Mouse (Mus musculus) heart, postnatal 0 days (tissue): Measurements from ENCODE around the gene S100a6. TPM values are rescaled to one million over a fixed set of nuclear protein-coding genes. Genes with fewer than 3 reads are reported as not detected.

Experiments used
- ATAC-seq: fragments of 200-750 bp; cut with Nextera tagmentation; 2 replicates; pipeline ENCODE4 v1.8.0; 2017; ENCODE audit warnings: low read depth, moderate number of reproducible peaks, moderate library complexity; ENCODE audit not compliant: insufficient read depth
- DNase-seq: peaks from one replicate; pipeline ENCODE4 v3.0.0-alpha.2; 2016; ENCODE audit warnings: low spot score
- H3K27ac ChIP-seq: fragments of 300-500 bp; sonication (generic); 2 replicates; pipeline ENCODE4 v1.5.1; 2014; ENCODE audit warnings: low read depth, mild to moderate bottlenecking
- H3K27me3 ChIP-seq: fragments of 300-500 bp; sonication (generic); 2 replicates; pipeline ENCODE4 v1.6.1; 2014; ENCODE audit warnings: low read length, mixed read lengths; ENCODE audit not compliant: control insufficient read depth, insufficient read depth
- H3K36me3 ChIP-seq: fragments of 300-500 bp; sonication (generic); replicated peaks from 2 replicates; pipeline ENCODE4 v1.6.1; 2014; ENCODE audit warnings: low read length, mixed read lengths; ENCODE audit not compliant: control insufficient read depth, insufficient read depth
- H3K4me1 ChIP-seq: fragments of 300-500 bp; sonication (generic); 2 replicates; pipeline ENCODE4 v1.6.1; 2014; ENCODE audit warnings: antibody characterized with exemption; ENCODE audit not compliant: control insufficient read depth, insufficient read depth
- H3K4me2 ChIP-seq: fragments of 300-500 bp; sonication (generic); 2 replicates; pipeline ENCODE4 v1.6.1; 2014; ENCODE audit warnings: low read depth, mild to moderate bottlenecking, low read length, moderate library complexity
- H3K4me3 ChIP-seq: fragments of 300-500 bp; sonication (generic); 2 replicates; pipeline ENCODE4 v1.5.1; 2014; ENCODE audit warnings: low read depth, low read length
- H3K9ac ChIP-seq: fragments of 300-500 bp; sonication (generic); replicated peaks from 2 replicates; pipeline ENCODE4 v1.6.1; 2014; ENCODE audit warnings: low read depth, low read length, mixed read lengths
- H3K9me3 ChIP-seq: fragments of 300-500 bp; sonication (generic); replicated peaks from 2 replicates; pipeline ENCODE4 v1.6.1; 2016; ENCODE audit warnings: low read length; ENCODE audit not compliant: control insufficient read depth
- CTCF ChIP-seq: IDR thresholded peaks from 2 replicates; pipeline ENCODE4 v1.5.1; 2016; ENCODE audit warnings: antibody characterized with exemption, control low read depth, low read depth
- EP300 ChIP-seq: IDR thresholded peaks from 2 replicates; pipeline ENCODE4 v1.6.1; 2016; ENCODE audit warnings: antibody characterized with exemption, low read depth
- WGBS: fragments of 180-500 bp; shearing (Covaris S2); extraction: QIAGEN DNeasy Blood & Tissue Kit; methylation state at CpG from one replicate; pipeline ENCODE4 v1.1.7; 2014; 5-methylcytosine and 5-hydroxymethylcytosine counted together
- polyA plus RNA-seq: library from polyadenylated mRNA; unstranded; fragments of >200 nt; fragmentation: Nextera tagmentation; extraction: Ambion mirVana; gene quantifications from 2 replicates; pipeline ENCODE4 v1.2.1, GENCODE M21; 2015
- total RNA-seq: library from RNA; depleted of rRNA; stranded (reverse); fragments of >200 nt; gene quantifications from 2 replicates; pipeline ENCODE4 v1.2.3, GENCODE M21; 2014; ENCODE audit warnings: low replicate concordance

S100a6 gene
- total and polyA plus RNA-seq, 2 experiments from 2014 or later = 82.9 to 97.5 TPM

DNA sequence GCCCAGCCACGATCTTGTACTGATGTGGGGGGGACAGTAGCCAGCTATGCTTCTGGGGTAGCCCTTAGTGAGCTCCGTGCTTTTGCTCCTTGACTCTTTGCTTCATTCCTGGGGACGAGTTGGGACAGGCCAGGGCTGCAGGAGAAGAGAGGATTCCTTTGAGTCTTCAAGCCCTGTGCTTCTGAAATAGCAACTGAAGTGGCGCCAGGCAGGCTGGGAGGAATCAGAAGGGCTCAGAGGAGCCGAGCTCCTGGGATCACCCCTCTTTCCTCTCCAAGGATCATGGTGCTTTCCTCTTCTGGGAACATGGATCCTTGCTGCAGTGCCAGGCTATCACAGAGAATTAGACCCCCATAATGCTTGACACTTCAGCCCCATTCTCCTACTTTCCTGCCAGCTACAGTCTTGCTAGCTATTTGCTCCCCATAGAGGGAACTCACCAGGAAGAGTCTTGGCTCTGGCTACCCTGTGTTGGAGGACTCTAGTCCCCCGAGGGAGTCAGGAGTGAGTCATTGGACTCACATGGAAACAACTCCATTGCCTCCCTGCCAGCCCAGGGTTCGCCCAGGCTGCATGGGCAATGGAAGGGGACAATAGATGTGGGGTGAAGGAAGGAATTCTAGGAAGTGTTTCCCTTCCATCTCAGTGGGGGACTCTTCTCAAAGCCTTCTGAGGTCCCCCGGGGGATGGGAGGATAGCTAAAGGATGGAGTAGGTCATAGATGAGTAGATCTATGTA lies 12.1 kb upstream of the S100a6 start:
- no peak for DNase-seq
- Histone ChIP-seq H3K27me3 (no peaks in the 10 kb centered on the region), H3K4me3 (no peak overlapping the region), H3K27ac (no peak overlapping the region), H3K4me2 (no peak overlapping the region), H3K9ac (no peak overlapping the region), H3K4me1 (peaks cover 23% of the 10 kb centered on the region; the same call in 1 of the 2 replicates), H3K36me3 (no peaks in the 10 kb centered on the region), H3K9me3 (no peaks in the 10 kb centered on the region)
- ATAC-seq = no peak
- 51% methylated on average over 8 of the region's 8 CpGs for WGBS
- TF ChIP-seq CTCF = no peak

DNA sequence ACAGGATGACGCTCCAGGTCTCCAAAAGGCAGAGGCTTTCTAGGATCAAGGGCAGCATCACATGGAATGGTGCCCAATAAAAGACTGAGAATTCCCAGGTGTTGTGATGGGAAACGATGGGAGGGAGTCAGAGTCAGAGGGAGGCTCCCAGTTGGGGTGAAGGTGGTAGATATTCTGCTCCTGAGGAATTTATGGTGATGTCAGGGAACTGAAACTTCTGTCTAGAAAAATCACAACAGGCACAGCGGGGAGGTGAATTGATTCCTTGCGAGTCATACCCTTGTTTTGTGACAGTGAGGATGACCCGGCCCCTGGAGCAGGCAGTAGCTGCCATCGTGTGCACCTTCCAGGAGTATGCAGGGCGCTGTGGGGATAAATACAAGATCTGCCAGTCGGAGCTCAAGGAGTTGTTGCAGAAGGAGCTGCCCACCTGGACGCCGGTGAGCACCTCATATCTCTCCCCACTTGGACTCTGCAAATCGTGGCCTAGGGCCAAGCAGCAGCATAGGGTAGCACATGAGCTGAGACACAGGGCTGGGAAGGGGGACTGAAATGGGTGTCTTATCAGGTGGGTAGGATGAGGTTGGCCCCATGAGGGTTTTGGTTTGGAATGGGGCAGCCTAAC lies 11.1 kb upstream of the S100a6 start, which contains the start of gene Gm42674:
Gene Gm42674 (plus strand): TSS at position 419 of the 625 bp plus-strand sequence.
- Histone ChIP-seq H3K36me3 (no peaks in the 10 kb centered on the region), H3K4me2 (no peak within 1 kb of the TSS), H3K27me3 (no peaks in the 10 kb centered on the region), H3K4me1 (peaks cover 23% of the 10 kb centered on the region; the same call in 1 of the 2 replicates), H3K9ac (no peak within 1 kb of the TSS), H3K9me3 (no peaks in the 10 kb centered on the region), H3K4me3 (no peak within 1 kb of the TSS), H3K27ac (no peak within 1 kb of the TSS)
- 67% methylated on average over 11 of the region's 11 CpGs for WGBS
- ATAC-seq (no peak), DNase-seq (no peak)
- TF ChIP-seq CTCF = no peak

DNA sequence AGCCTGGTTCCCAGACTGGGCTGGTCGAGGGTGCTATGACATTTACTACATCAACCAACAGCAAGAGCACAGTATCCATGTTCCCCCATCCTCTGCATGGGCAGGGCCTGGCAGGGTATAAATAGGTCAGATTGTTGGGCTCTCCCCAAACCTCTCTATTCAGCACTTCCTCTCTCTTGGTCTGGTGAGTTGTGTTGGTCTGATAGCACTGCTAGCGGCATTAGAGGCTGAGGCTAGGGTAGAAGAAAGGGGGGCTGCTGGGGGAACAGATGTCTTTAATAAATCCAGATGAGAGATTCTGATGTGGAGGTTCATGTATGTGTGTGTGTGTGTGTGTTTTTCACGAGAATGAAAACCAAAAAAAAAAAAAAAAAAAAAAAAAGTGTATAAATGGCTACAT lies 9.1 kb upstream of the S100a6 start, which contains the start of gene S100a4:
Gene S100a4 (plus strand): TSS at position 149 of the 400 bp plus-strand sequence.
- H3K36me3 ChIP-seq = no peaks in the 10 kb centered on the region
- no peak within 1 kb of the TSS for H3K9ac ChIP-seq
- H3K4me3 ChIP-seq = no peak within 1 kb of the TSS
- no peak for TF ChIP-seq CTCF
- no peak within 1 kb of the TSS for H3K4me2 ChIP-seq
- no peaks in the 10 kb centered on the region for H3K27me3 ChIP-seq
- DNase-seq (no peak), ATAC-seq (no peak)
- H3K9me3 ChIP-seq = no peaks in the 10 kb centered on the region
- H3K4me1 ChIP-seq = peaks cover 23% of the 10 kb centered on the region; the same call in 1 of the 2 replicates
- 28% methylated on average over 3 of the region's 3 CpGs for WGBS
- H3K27ac ChIP-seq = 0 out of 2 replicates have a peak within 1 kb of the TSS, but pooled peaks have one; percentile 48

DNA sequence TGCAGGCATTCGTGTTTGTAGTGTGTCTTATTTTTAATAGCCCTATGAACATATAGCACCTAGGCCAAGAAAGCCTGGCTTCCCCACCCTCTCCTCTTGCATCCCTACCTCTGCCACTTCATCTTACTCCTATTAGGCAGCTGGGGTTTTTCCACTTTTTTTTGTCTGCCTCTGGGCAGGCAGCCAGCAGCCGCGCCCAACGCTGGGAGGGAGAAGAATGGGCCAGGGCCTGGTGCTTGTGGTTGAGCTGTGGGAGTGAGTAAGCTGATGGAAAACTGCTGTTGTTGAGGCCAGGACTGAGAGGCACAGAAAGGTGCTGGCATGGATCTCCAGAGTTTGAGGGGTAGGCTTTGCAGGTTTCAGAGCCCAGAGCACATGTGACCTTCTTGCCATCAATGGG lies 8.3 kb upstream of the S100a6 start:
- Histone ChIP-seq H3K27ac (0 out of 2 replicates have a peak overlapping the region, but pooled peaks have one; percentile 48), H3K4me2 (no peak overlapping the region), H3K9me3 (no peaks in the 10 kb centered on the region), H3K27me3 (no peaks in the 10 kb centered on the region), H3K4me3 (no peak overlapping the region), H3K9ac (no peak overlapping the region), H3K4me1 (peaks cover 23% of the 10 kb centered on the region; the same call in 1 of the 2 replicates), H3K36me3 (no peaks in the 10 kb centered on the region)
- peak; percentile 68 for ATAC-seq
- 18% methylated on average over 4 of the region's 4 CpGs for WGBS
- TF ChIP-seq CTCF = no peak
- no peak for DNase-seq

DNA sequence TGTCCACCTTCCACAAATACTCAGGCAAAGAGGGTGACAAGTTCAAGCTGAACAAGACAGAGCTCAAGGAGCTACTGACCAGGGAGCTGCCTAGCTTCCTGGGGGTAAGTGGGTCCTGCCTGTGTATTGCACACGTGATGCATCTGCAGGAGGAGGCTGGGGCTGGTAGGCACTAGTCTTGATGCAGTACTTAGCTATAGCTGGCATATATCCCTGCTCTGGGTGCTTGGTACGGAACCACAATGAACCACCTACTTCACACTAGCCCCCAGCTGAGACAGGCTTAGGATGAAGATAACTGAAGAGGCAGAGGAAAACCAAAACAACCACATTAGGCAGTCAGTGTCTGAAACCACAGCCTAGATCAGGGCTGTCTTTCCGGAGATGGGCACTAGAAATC lies 7.6 kb upstream of the S100a6 start:
- no peaks in the 10 kb centered on the region for H3K36me3 ChIP-seq
- no peak overlapping the region for H3K9ac ChIP-seq
- 83% methylated on average over 3 of the region's 3 CpGs for WGBS
- H3K27me3 ChIP-seq = no peaks in the 10 kb centered on the region
- no peak for ATAC-seq
- no peaks in the 10 kb centered on the region for H3K9me3 ChIP-seq
- H3K27ac ChIP-seq = no peak overlapping the region; the same call in 1 of the 2 replicates
- no peak overlapping the region for H3K4me3 ChIP-seq
- H3K4me1 ChIP-seq = peaks cover 23% of the 10 kb centered on the region; the same call in 1 of the 2 replicates
- no peak for TF ChIP-seq EP300
- DNase-seq = no peak
- H3K4me2 ChIP-seq = no peak overlapping the region
